Mouse (Mus musculus) CH12F3 (cell line): ENCODE results near the gene Sipa1l1.

ENCODE experiments used
- in situ Hi-C: fragments of 300-500 bp; cut with MboI; formaldehyde crosslinking; loops from 2 replicates; pipeline ENCODE4 v1.14.3; 2020; ENCODE audit warnings: low sequenced_read_pairs

Sipa1l1 gene

DNA sequence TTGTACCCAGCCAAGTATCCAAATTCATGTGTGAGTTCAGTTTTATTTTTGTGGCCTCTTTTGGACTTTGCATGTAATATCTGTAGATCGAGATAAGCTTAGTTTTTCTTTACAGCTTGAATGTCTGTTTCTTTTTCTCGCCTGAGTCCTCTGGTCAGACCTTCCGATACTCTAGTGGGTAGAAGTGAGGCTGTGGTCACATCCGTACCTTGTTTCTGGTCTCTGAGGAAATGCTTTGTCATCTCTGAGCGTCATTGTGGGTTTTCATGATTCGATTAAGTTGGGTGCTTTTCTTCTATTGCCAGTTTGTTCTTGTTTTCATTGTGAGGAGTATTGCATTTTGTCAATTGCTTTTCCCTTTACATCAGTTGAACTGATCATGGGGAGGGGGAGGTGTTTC lies 76.1 kb downstream of the Sipa1l1 start:
- in situ Hi-C loops: no loop called here

DNA sequence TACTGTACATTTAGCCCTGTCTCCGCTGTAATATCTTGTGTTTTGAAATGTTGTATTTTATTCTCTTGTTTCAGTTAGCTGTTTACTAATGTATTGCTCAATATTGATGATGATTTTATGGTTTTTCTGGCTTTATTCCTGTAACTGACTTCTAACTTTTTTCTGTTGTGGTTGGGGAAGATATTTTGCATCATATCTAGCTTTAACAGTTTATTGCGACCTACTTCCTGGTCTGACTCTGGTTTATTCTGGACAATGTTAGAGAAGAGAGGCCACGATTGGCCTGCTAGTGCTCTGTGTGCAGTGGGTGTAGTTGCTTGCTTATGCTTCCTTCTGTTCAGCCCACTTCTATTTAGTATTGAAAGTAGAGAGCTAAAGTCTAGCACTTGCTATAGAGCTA lies 77.3 kb downstream of the Sipa1l1 start:
- in situ Hi-C loops: no loop called here

DNA sequence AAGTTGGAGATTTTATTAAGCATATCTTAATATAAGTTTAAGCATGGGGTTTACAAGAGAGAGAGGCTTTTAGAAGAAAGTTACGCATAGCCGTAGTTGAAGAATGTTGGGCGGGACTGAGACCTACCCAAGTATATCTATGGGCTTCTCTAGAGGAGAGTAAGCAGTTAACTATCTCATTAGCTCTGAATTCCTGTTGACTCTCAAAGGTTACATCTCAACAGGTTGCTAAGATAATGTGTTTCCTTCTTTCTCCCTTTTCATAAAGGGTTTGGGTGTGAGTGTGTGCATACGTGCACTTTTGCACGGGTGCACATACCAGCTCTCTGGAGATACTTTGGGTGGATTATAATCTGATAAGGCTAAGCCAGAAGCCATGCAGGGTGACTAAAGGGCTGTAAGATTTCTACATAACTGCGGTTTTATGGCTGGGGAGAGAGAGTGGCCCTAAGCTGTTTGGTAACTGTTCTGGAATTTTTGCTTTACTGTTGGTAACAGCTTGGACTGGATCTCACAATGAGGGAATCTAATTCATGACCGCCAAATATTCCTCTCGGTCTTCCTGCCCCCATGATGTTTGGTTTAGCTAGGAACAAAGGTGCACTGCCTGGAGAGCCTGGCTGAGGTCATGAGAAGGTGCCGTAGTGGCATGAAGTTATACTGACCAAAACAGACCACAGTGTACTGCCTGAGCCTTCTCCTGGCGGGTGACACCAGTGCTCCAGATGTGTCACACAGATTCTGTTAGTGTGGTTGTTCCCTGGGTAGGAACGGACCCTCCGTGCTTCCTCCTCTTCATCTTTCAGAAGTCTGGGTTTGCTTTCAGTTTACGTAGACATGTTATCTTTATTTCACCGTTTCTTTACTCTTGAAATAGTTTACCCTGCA lies 78.5 kb downstream of the Sipa1l1 start:
- in situ Hi-C loops: no loop called here

DNA sequence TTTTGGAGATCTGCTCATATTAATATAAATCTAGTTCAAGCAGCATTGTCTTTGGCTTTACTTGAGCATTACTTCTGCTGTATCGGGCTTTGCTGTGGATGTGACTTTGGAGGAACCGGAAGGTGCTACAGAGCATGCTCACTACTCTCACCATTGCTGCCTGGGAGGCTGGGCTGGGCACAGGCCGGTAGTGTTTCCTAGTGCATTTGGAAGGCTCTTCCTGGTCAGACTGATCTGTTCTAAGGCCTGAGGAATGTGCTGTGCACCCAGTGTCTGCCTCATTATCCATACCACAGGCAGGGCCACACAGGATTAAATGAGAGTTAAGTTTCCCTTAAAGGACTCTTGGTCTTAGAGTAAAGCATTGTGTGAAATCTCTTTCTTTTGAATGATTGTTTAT lies 79.4 kb downstream of the Sipa1l1 start:
- in situ Hi-C loops: no loop called here

DNA sequence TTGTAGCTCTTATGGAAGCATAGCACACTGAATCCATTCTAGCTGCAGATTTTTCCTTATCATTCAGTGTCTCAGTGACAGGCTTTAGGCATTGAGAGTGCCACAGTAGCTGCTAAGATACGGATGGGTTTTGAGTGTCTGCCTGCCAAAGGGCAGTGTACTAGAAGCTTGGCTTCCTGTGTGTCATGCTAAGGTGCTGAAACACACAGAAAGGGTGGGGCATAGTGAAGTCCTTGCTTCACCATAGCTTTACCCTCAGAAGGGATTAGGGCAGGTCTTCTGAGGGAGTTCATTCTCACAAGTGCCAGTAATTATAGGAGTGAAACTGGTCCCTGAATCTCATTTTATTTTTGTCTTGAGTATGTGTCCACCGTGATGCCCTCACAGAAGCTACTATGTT lies 82.2 kb downstream of the Sipa1l1 start:
- in situ Hi-C loops: no loop called here

DNA sequence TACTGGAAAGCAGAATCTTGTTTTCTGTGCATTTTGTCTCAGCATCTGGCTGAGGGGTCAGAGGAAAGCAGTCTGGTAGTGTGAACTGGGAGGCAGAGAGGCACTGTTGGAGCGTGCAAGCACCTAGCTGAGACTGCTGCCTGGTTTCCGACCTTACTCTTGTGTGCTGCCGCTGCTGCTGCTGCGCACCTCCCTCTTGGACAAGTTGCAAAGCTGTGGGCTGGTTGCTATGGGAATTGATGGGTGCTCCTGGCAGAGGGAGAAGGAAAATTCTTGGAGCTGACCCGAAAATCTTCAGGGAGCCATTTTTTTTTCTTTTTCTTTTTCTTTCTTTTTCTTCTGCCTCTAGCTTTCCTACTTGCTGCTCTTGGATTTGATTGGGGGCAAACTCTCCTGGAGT lies 85.0 kb downstream of the Sipa1l1 start:
- in situ Hi-C loops: no loop called here

DNA sequence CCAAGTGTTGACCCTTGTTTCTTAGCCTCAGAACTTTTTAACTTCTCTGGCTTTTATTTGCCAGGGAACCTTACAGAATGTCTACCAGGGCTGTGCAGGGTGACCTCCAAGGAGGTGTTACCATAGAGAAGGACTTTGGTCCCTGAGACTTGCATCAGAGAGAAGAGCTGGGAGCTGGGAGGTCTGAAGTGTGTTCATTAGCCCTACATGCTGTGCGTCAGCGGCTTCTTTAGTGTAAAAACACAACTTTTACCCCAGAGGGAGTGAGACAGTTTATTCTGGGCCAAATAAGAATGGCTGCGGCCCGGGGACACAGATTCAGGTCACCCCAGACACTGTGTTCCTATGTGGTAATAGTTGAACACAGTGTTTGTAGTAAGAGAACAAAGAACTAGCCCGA lies 86.9 kb downstream of the Sipa1l1 start:
- in situ Hi-C loops: no loop called here

DNA sequence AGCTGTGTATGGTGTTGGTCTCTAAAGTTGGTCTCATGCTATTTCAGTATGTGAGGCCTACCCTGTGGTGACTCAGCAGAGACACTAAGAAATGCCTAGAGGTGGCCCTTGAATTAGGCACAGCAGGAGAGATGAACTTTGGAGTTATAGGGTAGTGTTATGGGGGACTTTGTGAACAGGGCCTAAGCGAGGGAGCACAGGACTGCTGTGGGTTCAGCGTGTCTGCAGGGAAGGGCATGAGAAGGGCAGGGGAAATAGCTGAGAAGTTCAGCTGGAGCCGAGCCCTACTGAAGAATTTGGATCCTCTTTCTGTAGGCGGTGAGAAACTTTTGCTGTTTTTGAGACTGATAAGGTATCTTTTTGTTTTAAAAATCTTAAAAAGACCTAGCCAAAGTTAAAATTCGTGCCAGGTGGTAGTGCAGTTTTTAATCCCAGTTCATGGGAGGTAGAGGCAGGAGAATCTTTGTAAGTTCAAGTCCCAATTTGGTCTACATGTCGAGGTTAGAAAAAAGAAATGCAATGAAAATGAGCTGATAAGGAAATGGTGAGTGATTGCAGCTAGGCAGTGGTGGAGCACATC lies 87.9 kb downstream of the Sipa1l1 start:
- in situ Hi-C loops: no loop called here

DNA sequence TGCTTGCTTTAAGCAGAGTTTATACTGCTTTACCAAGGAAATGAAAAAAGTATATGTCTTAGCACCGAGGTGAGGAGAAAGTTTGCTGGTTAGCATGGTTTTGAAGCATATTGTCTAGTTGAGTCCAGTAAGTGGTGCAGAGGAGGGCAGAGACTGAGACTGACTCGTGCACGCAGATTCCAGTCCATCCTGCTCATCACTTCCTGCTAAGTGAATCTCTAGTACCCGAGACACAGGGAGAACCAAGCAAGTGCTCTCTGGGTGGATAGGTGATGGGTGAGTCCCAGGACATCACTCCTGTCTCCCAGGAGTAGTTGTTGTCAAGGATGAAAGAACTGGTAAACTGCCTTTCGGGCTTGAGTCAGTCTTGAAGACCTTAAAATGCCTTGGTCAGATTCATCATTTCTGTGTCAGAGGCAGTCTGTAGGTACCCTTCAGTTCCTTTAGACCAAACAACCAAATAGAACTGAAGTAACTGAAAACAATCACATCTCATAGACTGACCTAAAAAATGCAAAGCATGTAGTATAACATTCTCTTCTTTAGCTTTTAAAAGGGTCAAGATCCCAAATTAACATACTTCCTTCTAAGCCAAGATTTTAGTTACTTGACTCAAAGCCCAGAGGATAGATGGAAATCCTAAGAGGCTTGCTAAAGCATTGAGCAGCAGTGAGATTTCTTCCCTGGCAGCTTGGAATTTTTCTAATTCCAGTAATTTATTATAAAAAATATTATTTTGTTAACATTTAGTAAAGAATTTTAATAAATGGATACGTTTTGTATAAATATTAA lies 89.1 kb downstream of the Sipa1l1 start:
- in situ Hi-C loops: no loop called here

DNA sequence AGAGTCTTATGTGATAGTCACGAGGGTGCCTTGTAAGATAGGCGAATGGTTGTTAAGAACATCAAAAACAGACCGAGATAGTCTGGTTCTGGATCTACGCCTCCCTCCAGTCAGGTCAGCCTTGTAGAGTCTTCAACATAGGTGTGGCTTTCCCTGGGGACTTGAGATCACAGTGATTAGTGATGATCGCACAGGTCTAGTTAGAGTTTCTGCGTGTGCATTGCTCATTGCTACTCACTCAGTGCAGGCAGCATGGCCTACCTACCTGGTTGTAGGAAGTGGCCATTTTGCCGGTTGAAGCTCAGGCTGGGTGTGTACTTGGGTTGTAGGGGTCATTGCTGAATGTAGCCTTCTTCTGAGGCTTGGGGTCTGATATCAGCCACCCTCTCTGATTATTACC lies 94.3 kb downstream of the Sipa1l1 start:
- in situ Hi-C loops: no loop called here

DNA sequence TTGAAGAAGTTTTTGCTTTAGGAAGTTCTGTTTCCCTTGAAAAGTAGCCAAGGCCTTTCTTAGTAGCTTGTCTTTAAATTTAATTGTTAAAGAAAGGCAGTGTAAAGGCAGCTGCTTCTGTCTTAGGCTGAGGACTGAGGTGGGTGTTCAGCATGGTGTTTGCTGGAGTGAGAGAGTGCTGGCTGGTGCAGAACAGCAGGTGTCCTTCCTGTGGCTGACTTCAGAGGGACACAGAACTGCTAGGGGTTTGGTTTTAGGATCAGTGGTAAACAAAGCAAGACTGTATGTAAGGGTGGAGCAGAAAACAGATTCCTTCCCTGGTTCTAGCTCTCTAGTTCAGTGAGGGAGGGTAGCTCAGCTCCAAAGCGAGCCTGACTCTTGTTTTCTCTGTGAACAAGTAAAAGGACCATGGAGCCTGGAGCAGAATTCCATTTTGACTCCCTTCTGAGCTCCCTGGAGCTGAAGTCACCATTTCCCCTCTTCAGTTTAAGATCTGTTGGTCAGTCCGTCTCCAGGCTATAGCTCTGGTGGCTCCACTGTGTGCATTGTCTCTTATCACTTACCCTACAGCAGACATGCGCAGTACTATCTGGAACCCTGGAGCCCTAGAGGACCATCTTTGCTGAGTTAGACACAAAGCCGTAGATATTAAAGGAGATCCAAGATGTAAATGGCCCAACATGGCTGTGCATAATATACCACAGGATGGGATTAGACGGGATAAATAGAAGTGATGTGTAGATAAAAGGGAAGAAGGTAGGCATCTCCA lies 95.1 kb downstream of the Sipa1l1 start:
- in situ Hi-C loops: no loop called here

DNA sequence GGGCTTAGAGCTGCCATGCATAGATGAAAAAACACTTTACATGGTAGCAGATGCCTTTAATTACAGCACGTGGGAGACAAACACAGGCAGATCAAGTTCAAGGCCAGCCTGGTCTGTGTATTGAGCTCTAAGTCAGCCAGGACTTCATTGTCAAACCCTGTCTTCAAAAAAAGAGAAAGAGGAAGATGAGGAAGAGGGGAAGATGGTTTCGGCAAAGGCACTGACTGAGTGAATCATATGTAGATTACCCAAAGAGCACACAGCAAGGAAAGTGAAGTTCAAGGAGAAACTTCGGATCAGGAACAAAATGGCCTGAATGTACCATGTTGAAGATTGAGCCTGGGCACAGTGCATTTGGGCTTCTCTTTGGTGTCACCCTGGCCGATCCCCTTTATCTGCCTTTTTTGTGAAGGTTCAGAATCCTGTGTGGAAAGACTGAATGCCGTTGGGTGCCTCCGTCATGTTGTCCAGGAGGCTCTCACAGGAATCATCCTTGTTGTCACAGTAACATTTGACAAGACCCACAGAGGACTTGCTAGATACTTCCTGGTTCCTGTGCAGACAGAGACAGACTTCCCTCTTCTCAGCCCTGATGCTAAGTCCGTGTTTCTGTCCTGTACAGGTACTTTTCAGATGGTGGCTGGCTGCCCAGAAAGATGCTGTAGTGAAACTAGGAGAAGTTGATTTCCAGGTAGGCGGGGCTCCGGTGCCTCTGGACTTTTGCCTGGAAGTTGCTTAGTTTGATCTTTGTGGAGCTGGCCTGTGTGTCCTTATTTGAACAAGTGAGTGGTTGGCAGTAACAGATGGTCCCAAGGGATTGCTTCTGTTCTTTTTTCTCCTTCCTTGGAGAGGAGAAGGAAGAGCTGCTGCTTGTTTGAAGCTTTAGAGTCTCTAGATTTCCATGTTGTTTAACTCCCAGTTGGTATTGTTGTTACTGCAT lies 96.5 kb downstream of the Sipa1l1 start:
- in situ Hi-C loops: no loop called here

DNA sequence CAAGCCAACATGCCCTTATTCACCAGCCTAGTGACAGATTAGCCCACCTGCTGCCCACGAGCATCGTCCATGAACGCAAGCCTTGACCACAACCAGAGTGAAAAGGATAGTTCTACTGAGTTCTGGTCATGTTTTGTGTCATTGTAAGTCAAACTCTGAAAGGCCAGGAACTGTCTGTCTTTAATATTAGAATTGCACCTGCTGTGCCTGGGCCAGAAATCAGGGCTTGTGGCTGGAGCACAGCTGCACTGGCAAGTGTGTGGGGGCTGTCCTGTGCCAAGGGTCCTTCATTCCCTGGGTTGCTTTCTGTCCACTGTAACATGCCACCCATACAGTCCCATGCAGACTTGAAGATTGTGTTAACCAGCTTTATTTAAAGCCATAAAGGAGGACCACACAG lies 102.3 kb downstream of the Sipa1l1 start:
- in situ Hi-C loops: no loop called here

DNA sequence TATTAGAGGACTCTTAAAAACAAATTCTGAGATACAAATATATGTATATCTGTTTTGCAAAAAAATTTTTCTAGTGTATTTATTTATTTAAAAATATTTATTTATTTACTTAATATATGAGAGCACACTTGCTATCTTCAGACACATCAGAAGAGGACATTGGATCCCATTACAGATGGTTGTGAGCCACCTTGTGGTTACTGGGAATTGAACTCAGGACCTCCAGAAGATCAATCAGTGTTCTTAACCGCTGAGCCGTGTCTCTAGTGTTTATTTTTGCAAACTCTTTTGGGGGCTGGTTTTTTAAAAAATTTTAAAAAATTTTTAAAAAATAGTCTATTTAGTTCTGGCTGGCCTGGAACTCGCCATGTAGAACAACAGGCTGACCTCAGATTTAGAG lies 104.4 kb downstream of the Sipa1l1 start:
- in situ Hi-C loops: no loop called here

DNA sequence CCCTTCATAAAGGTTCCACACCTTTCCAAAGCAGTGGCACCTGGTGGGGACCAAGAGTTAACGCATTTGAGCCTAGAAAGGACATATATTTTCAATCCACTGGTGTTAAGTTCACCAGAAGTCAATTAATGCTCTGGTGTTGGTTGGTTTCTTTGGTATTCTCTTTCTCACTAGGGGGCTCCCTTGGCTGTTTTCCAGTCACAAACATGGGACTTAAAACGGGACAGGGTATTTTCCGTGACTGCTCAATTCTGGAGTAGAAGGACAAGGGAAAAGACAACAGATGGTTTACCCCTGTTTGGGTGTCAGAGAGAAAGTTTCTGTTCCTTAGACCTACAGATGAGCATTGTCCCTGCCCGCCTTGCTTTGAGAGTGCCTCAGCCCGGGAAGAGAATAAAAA lies 105.5 kb downstream of the Sipa1l1 start:
- in situ Hi-C loops: no loop called here

DNA sequence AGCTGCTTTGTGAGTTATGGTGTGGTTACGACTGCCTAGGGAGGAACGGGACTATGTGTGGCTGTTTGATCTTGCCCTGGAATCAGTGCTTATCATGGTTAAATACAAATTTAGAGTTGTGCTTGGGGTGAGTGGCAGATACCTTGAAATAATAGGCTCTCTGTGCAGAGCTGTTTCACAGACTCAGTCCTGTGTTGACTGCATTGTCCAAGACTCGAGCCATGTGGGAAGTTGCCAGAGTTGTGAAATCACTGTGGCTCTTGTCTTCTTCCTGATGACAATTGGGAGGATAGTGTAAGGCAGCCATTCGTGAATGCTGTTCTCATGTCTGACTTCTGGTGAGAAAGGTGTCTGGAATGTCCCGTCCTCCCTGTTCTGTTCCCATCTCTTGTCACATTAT lies 106.6 kb downstream of the Sipa1l1 start:
- in situ Hi-C loops: no loop called here

DNA sequence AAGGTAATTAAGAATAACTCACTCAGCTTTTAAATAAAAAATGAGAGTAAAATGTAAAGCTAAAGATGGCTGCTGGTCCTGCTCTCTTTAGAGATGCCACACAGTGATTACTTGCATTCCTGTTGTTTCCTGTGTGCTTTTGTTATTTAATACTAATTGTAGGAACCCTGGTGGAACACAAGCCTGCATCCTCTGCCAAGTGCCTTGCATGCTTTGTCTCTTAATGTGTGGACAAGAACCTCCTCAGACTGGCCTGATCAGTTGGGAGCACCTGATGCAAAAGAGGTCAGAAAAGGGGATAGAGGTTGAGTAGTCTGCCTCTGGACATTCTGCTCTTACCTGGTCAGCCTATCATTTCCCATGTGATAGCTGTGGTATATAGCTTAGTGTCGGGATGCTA lies 107.5 kb downstream of the Sipa1l1 start:
- in situ Hi-C loops: no loop called here

DNA sequence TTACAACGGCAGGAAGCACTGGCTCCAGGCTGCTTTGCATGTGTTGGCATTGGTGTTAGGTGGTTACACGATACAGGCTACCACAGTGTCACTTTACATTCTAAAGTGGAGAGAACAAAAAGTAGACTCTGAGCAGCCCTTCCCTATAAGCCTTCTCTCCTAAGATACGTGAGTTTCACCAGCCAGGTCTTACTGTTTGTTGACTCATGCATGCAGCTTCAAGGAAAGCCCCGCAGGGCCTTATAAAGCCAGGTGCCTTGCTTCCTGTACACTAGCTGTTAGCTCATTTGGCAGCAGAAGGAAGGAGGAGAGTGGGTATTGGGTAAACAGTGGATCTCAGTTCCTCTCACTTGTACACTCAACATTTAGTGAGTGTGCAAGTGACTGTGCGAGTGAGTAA lies 115.5 kb downstream of the Sipa1l1 start:
- in situ Hi-C loops: no loop called here

DNA sequence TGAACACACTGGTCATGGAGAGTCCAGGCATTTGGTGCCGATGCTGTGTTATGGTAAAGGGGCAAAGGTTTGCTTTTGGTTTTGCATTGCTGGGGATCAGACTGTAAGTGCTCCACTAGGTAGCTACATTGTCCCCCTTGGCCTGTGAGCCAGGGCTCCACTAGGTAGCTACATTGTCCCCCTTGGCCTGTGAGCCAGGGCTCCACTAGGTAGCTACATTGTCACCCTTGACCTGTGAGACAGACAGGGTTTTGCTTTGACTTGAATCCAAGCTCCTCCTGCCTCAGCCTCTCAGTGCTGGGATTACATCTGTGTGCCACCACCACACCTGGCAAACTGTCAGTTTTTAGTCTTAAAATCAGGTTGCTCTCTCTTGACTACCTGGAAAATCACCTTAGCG lies 115.9 kb downstream of the Sipa1l1 start:
- in situ Hi-C loops: no loop called here

DNA sequence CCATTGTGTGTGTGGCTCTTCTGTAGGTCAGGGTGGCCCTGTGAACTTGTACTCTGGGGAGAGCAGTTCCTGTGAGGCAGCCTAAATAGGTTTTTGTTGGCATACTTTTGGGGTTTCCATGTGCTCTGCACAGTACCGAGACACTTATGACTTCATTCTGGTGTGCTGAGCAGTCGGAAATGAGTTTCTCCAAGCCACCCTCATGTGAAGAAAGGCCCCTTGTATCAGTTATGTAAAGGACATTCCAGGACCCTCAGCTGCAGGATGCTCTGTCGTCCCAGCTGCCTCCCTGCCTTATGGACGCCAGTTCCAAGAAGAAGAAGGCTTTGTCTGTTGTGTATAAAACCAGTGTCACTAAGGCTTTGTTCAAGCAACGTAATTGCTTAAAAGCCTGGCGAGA lies 116.9 kb downstream of the Sipa1l1 start:
- in situ Hi-C loops: no loop called here
